Mouse (Mus musculus) heart, embryonic 14.5 days (tissue): ENCODE measurements at regions not wholly inside any gene's neighbourhood (a gene's known extent, or its start where the extent isn't known, plus 50 kb on each side); places are given as distances from the start of the nearest gene placed in this dataset.

Source experiments
- ATAC-seq: fragments of 200-750 bp; cut with Nextera tagmentation; 2 replicates; pipeline ENCODE4 v1.8.0; 2017; ENCODE audit warnings: low read depth, moderate TSS enrichment; ENCODE audit not compliant: insufficient number of reproducible peaks, insufficient read depth, low FRiP score
- H3K27ac ChIP-seq, 2 experiments: fragments of 200-500 bp in 1 of 2; fragments of 300-500 bp in 1 of 2; sonication (generic) in 1 of 2; replicated peaks in 1 of 2; 2 replicates each; pipeline ENCODE4 v1.5.1; 2012 to 2014; ENCODE audit warnings: low read depth in 2 of 2, low read length in 2 of 2, control low read depth in 1 of 2, mild to moderate bottlenecking in 1 of 2, mixed read lengths in 1 of 2; ENCODE audit not compliant: control insufficient read depth in 1 of 2, insufficient read depth in 1 of 2
- H3K27me3 ChIP-seq: fragments of 300-500 bp; sonication (generic); 2 replicates; pipeline ENCODE4 v1.6.1; 2014; ENCODE audit warnings: mild to moderate bottlenecking, low read length, control low read depth; ENCODE audit not compliant: control insufficient read depth, insufficient read depth
- H3K36me3 ChIP-seq: fragments of 300-500 bp; sonication (generic); 2 replicates; pipeline ENCODE4 v1.6.1; 2014; ENCODE audit warnings: mild to moderate bottlenecking, control low read depth, low read length, mixed read lengths; ENCODE audit not compliant: control insufficient read depth, insufficient read depth
- H3K4me1 ChIP-seq, 2 experiments: fragments of 200-500 bp in 1 of 2; fragments of 300-500 bp in 1 of 2; sonication (generic) in 1 of 2; 2 replicates each; pipeline ENCODE4 v1.6.1; 2012 to 2014; ENCODE audit warnings: low read length in 2 of 2, control low read depth in 1 of 2, mixed read lengths in 1 of 2; ENCODE audit not compliant: control insufficient read depth in 2 of 2, insufficient read depth in 2 of 2
- H3K4me2 ChIP-seq: fragments of 300-500 bp; sonication (generic); 2 replicates; pipeline ENCODE4 v1.6.1; 2014; ENCODE audit warnings: mild to moderate bottlenecking, low read length
- H3K4me3 ChIP-seq, 2 experiments: fragments of 200-500 bp in 1 of 2; fragments of 300-500 bp in 1 of 2; sonication (generic) in 1 of 2; 2 replicates each; pipeline ENCODE4 v1.5.1; 2012 to 2014; ENCODE audit warnings: low read length in 2 of 2, mild to moderate bottlenecking in 2 of 2, control low read depth in 1 of 2, low read depth in 1 of 2, moderate library complexity in 1 of 2; ENCODE audit not compliant: control insufficient read depth in 1 of 2, insufficient read depth in 1 of 2
- H3K9ac ChIP-seq: fragments of 300-500 bp; sonication (generic); 2 replicates; pipeline ENCODE4 v1.6.1; 2014; ENCODE audit warnings: mild to moderate bottlenecking, low read length
- H3K9me3 ChIP-seq: fragments of 300-500 bp; sonication (generic); 2 replicates; pipeline ENCODE4 v1.6.1; 2016; ENCODE audit warnings: low read length, control low read depth; ENCODE audit not compliant: control insufficient read depth
- WGBS: fragments of 180-500 bp; shearing (Covaris S2); extraction: QIAGEN DNeasy Blood & Tissue Kit; methylation state at CpG from one replicate; pipeline ENCODE4 v1.1.7; 2014; 5-methylcytosine and 5-hydroxymethylcytosine counted together

- no peak for ATAC-seq
- no peaks in the 10 kb centered on the region for H3K4me1 ChIP-seq
- no peak overlapping the region for H3K9ac ChIP-seq
- H3K27me3 ChIP-seq = no peaks in the 10 kb centered on the region
- H3K9me3 ChIP-seq = no peaks in the 10 kb centered on the region
- no peaks in the 10 kb centered on the region for H3K36me3 ChIP-seq
- 73% methylated on average over 2 of the region's 2 CpGs for WGBS
- H3K27ac ChIP-seq = no peak overlapping the region
- H3K4me3 ChIP-seq = no peak overlapping the region
- no peak overlapping the region for H3K4me2 ChIP-seq
Observed at GRCm38 (mm10) chr5:46083293-46083692, 225.9 kb upstream of the Lcorl start.

DNA sequence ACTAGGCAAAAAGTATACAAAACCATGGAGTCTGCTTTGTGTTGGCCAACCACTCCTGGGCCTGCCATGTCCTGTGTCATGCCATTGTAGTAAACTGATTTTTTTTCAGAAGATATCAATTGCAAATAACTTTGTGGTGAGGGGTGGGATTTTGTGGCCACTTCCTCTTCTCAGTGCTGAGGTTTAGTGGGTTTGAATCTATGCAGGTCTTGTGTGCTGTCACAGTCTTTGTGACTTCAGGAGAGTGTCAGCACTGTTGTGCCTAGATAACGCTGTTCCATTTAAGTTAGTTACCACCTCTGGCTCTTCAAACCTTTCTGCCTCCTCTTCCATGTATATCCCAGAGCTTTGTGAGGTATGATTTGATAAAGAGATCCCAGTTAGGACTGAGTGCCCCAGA lies 216.3 kb upstream of the Lcorl start:
- H3K36me3 ChIP-seq = no peaks in the 10 kb centered on the region
- no peaks in the 10 kb centered on the region for H3K27me3 ChIP-seq
- H3K4me3 ChIP-seq = no peak overlapping the region
- no peak overlapping the region for H3K9ac ChIP-seq
- no peak overlapping the region for H3K4me2 ChIP-seq
- no peaks in the 10 kb centered on the region for H3K9me3 ChIP-seq
- ATAC-seq = no peak
- no peak overlapping the region for H3K27ac ChIP-seq
- WGBS = 52% methylated on average over 1 of the region's 1 CpGs
- no peaks in the 10 kb centered on the region for H3K4me1 ChIP-seq

DNA sequence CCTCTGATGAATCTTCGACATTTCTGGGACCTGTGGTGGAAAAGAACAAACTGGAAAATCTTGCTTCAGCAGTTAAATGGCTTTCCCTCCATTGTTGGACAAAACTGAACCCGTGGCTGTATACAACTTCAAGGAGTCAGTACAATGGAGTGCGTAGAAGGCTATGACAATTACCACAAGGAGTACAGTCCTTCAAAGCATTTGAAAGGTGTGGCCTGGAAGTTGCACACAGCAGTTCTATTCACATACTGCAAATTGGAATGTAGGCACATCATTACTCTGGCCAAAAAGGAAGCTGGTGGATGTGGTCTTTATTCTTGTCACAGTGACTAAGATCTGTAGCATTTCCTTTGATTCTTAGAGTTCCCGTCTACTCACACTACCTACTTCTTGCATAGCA lies 215.7 kb upstream of the Lcorl start:
- Histone ChIP-seq H3K9me3 (no peaks in the 10 kb centered on the region), H3K4me1 (no peaks in the 10 kb centered on the region), H3K9ac (no peak overlapping the region), H3K4me2 (no peak overlapping the region), H3K27ac (peak overlapping the region in 1 of 2 experiments; percentile 34; a peak in 1 of 4 replicates), H3K27me3 (no peaks in the 10 kb centered on the region), H3K4me3 (no peak overlapping the region), H3K36me3 (no peaks in the 10 kb centered on the region)
- ATAC-seq = no peak
- WGBS = 64% methylated on average over 4 of the region's 4 CpGs

DNA sequence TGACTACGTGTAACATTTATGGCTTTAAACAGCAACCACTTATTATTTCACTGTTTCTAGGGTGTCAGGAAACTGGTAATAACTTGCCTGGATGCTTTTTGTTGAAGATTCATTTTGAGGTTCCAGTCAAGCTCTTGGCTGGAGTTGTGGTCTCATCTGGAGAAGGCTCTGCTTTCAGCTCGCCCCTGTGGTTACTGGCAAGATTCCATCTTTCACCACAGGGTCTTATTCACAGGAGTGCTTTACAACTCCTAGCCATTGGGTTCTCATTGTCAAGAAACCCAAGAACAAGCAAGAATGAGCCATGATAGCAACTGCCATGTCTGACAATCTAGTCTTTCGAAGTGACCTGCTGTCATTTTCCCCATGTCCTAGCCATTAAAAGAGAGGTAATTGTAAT lies 202.5 kb upstream of the Lcorl start:
- H3K36me3 ChIP-seq = no peaks in the 10 kb centered on the region
- H3K27ac ChIP-seq = no peak overlapping the region
- no peaks in the 10 kb centered on the region for H3K4me1 ChIP-seq
- no peak overlapping the region for H3K4me2 ChIP-seq
- no peak overlapping the region for H3K9ac ChIP-seq
- no peak overlapping the region for H3K4me3 ChIP-seq
- H3K9me3 ChIP-seq = no peaks in the 10 kb centered on the region
- ATAC-seq = no peak
- H3K27me3 ChIP-seq = no peaks in the 10 kb centered on the region
- WGBS = 76% methylated on average over 3 of the region's 3 CpGs

DNA sequence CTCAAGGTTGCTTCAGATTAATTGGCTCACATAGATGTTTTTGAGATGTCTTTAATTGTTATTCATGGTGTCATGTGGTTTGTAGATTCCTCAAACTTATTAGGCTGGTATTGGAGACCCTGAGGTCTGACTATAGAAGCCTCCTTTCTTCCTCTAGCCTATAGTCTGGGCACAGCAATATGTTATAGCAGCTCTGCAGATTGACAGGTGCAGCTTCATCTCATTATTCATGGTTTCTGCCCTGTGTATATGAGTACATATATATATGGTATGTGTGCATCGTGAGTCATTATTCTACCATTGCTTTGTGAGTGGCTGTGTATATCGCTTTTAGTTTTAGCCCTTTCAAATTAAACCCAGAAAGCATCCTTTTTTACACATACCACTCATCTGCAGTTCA lies 197.4 kb upstream of the Lcorl start:
- 85% methylated on average over 2 of the region's 2 CpGs for WGBS
- no peaks in the 10 kb centered on the region for H3K27me3 ChIP-seq
- H3K36me3 ChIP-seq = no peaks in the 10 kb centered on the region
- H3K9ac ChIP-seq = no peak overlapping the region
- no peaks in the 10 kb centered on the region for H3K9me3 ChIP-seq
- no peak overlapping the region for H3K27ac ChIP-seq
- H3K4me1 ChIP-seq = no peaks in the 10 kb centered on the region
- no peak overlapping the region for H3K4me3 ChIP-seq
- H3K4me2 ChIP-seq = no peak overlapping the region
- no peak for ATAC-seq

- Histone ChIP-seq H3K36me3 (no peaks in the 10 kb centered on the region), H3K27ac (no peak overlapping the region), H3K4me1 (no peaks in the 10 kb centered on the region), H3K4me3 (no peak overlapping the region), H3K9me3 (no peaks in the 10 kb centered on the region), H3K9ac (no peak overlapping the region), H3K4me2 (no peak overlapping the region), H3K27me3 (no peaks in the 10 kb centered on the region)
- 82% methylated on average over 6 of the region's 6 CpGs for WGBS
- ATAC-seq = no peak
Observed at GRCm38 (mm10) chr5:46042684-46043348, 185.4 kb upstream of the Lcorl start.

DNA sequence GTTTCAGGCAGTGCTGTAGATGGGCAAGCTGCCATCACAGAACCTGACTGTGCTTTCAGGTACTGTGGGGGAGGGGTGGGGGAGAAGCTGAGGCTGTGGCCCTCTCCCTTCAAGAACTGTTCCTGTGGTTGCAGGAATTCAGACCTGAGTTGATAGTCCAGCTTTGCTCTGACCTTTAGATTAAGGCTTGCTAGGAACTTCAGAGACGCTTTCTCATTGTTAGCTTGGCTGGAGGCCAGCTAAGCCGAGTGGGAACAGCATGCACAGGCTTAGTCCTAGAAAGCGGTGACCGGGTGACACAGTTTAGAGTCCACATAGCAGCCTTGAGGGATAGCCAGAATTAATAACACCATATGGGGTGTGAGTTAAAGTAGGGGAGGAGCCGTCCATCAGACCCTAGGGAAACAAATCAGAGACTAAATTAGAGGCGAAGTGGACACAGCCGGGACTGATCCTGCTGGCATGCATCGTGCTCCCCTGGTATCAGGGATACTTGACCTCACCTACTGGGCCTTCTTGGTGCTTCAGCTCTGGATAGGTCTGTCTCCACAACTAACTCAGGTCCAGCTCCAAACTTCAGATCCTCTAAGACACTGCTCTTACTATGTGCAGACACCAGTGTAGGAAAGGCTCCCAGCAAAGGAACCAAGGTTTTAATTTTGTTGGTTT lies 175.7 kb upstream of the Lcorl start:
- Histone ChIP-seq H3K27ac (peak overlapping the region; percentile 14 to 28; a peak in 1 of 4 replicates), H3K4me2 (peak overlapping the region; percentile 54), H3K36me3 (no peaks in the 10 kb centered on the region), H3K9ac (no peak overlapping the region; the same call in 1 of the 2 replicates), H3K4me1 (peaks cover 6 to 10% of the 10 kb centered on the region in 2 experiments; a peak in 3 of 4 replicates), H3K4me3 (no peak overlapping the region), H3K27me3 (no peaks in the 10 kb centered on the region), H3K9me3 (no peaks in the 10 kb centered on the region)
- WGBS = 14% methylated on average over 8 of the region's 8 CpGs
- peak; percentile 66; the same call in 1 of the 2 replicates for ATAC-seq
